In the genomic region with DNA sequence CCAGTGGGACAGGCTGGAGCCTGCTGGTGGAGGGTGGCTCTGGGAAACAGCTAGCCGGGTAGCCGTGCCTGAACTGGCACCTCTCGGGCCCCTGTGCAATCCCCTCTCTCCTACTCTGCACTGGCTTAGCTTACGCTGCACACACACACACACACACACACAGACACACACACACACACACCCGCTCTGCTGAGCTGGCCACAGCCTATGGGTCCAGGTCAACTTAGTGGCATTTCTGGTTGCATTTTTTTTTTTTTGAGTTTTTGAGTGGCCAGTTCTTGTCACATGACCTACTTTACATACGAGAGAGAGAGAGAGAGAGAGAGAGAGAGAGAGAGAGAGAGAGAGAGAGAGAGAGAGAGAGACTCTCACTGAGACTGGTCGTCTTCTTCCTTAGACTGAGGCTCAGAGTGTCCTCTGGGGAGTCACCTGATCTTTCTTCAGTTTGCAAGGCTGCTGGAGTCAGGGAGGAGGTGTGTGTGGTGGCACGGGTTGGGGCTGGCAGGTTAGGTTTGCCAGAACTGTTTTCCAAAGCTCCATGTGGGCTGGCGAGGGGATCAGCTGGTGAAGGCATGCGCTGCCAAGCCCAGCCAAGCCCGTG, we compare ENCODE assay signal across 8 mouse cellular contexts. TPM values are rescaled to one million over a fixed set of nuclear protein-coding genes. Genes with fewer than 3 reads are reported as not detected.
DNase-seq lines count a peak whose midpoint lies in the region; ATAC-seq lines count a peak whose summit lies in the region.

No protein-coding gene starts in this region.

- peak; percentile 97 for DNase-seq in heart, adult 11 months
- DNase-seq in heart, adult 8-10 months (ENCODE audit: low spot score): no peak
- peak; percentile 74 for DNase-seq in 3134 (ENCODE audit: extremely low read depth, insufficient read length, low spot score)
- peak; percentile 87 to 89 for DNase-seq in cerebellum, postnatal 36 days
- DNase-seq in limb, embryonic 11.5 days (ENCODE audit: low spot score): no peak
- DNase-seq in adipocyte (ENCODE audit: low spot score): no peak
- DNase-seq in urinary bladder, postnatal 10 days (ENCODE audit: low spot score): no peak
- no peak for DNase-seq in lung, postnatal 36 days

- ATAC-seq in limb, embryonic 11.5 days (ENCODE audit: insufficient number of reproducible peaks, low FRiP score, low TSS enrichment, low read depth): no peak

- 51% methylated on average over 11 of the region's 11 CpGs for WGBS in limb, embryonic 11.5 days

- no peak overlapping the region for H3K4me2 ChIP-seq in limb, embryonic 11.5 days (ENCODE audit: low read depth, severe bottlenecking)

- H3K27ac ChIP-seq in limb, embryonic 11.5 days (replicated peaks; ENCODE audit: low read depth, low read length): 0 out of 2 replicates have a peak overlapping the region, but pooled peaks have one; percentile 10

- no peak overlapping the region for H3K4me3 ChIP-seq in limb, embryonic 11.5 days (ENCODE audit: low read depth, low read length)

- peaks cover 44% of the 10 kb centered on the region for H3K4me1 ChIP-seq in limb, embryonic 11.5 days (ENCODE audit: control insufficient read depth, insufficient read depth, low read length)

- no peaks in the 10 kb centered on the region; the same call in 1 of the 2 replicates for H3K36me3 ChIP-seq in limb, embryonic 11.5 days (ENCODE audit: control insufficient read depth, insufficient read depth, low read length)

- H3K9ac ChIP-seq in limb, embryonic 11.5 days (ENCODE audit: low read length): no peak overlapping the region

- H3K27me3 ChIP-seq in limb, embryonic 11.5 days (ENCODE audit: control insufficient read depth, insufficient read depth, low read length): no peaks in the 10 kb centered on the region

- no peaks in the 10 kb centered on the region for H3K9me3 ChIP-seq in limb, embryonic 11.5 days (ENCODE audit: control insufficient read depth, low read length)

RNA-seq across cellular contexts. Expression of gene Sec14l1, which starts 3.9 kb away (rescaled TPM):
- total RNA-seq in heart, adult 8-10 months (2022): 10 to 100 TPM; 61.1 to 74.3 (median 69.2) TPM
- 28.1 and 29.7 TPM in 2 replicates for polyA plus RNA-seq in limb, embryonic 11.5 days (2014; fragmentation: Nextera tagmentation; extraction: Ambion mirVana)

Comparison
In these comparisons a context has a peak if more than half of its experiments do, and no peak if none do; other contexts are left out.
1. DNase-seq: peak in heart, adult 11 months (single experiment), 3134 (single experiment) and cerebellum, postnatal 36 days (2 of 2); none in heart, adult 8-10 months (single experiment), limb, embryonic 11.5 days (single experiment), adipocyte (single experiment), urinary bladder, postnatal 10 days (single experiment) and lung, postnatal 36 days (single experiment).